ENCODE assay signal across 11 mouse cellular contexts in genomic region chr1:88275078-88275680, GRCm38 (mm10). TPM values are rescaled to one million over a fixed set of nuclear protein-coding genes. Genes with fewer than 3 reads are reported as not detected.
A peak's percentile ranks its signal among the peaks of the same experiment; 100 is the strongest.
DNase-seq lines count a peak whose midpoint lies in the region; ATAC-seq and TF ChIP-seq lines count a peak whose summit lies in the region.
"Had no signal": no experiment of that assay in that cellular context is flagged by ENCODE, and none has a peak within 500 bp of the region (broad histone marks: within the 10 kb centered on the region; RNA-seq: fewer than 3 reads in every experiment).

No protein-coding gene starts in this region.

- DNase-seq in heart, adult 8-10 months (ENCODE audit: low spot score), result no peak
- DNase-seq in lung, embryonic 14.5 days, result no peak
- no peak for DNase-seq in lung, postnatal 4 days
- DNase-seq in embryonic facial prominence, embryonic 14.5 days (ENCODE audit: low spot score), result no peak
- DNase-seq in liver, postnatal 0 days, result no peak
- DNase-seq in urinary bladder, postnatal 4 days (ENCODE audit: low spot score in 2 of 2), result no peak
- DNase-seq in embryo, embryonic 9.5 days (ENCODE audit: extremely low spot score), result no peak

- no peak overlapping the region for H3K27ac ChIP-seq in heart, embryonic 11.5 days (ENCODE audit: low read depth, low read length)
- no peak overlapping the region for H3K27ac ChIP-seq in lung, embryonic 14.5 days (ENCODE audit: low read depth)
- H3K27ac ChIP-seq in embryonic facial prominence, embryonic 14.5 days (replicated peaks; ENCODE audit: low read depth, low read length), result no peak overlapping the region
- peak overlapping the region; percentile 90; the same call in 1 of the 2 replicates for H3K27ac ChIP-seq in liver, postnatal 0 days (ENCODE audit: low read depth)
- H3K27ac ChIP-seq: layer of hippocampus, adult 2 months had no signal

- peaks cover 35% of the 10 kb centered on the region for H3K36me3 ChIP-seq in heart, embryonic 11.5 days (ENCODE audit: control insufficient read depth, insufficient read depth, low read length)
- H3K36me3 ChIP-seq in lung, embryonic 14.5 days (ENCODE audit: insufficient read depth), result peaks cover 51% of the 10 kb centered on the region
- peaks cover 47% of the 10 kb centered on the region for H3K36me3 ChIP-seq in embryonic facial prominence, embryonic 14.5 days (ENCODE audit: control insufficient read depth, insufficient read depth, low read length)
- peaks cover 48% of the 10 kb centered on the region for H3K36me3 ChIP-seq in liver, postnatal 0 days (replicated peaks; ENCODE audit: insufficient read depth, low read length)

- no peak for ATAC-seq in heart, embryonic 11.5 days (replicated peaks; ENCODE audit: insufficient number of reproducible peaks, low FRiP score, low TSS enrichment)
- no peak for ATAC-seq in lung, embryonic 14.5 days (ENCODE audit: insufficient read depth)
- ATAC-seq in embryonic facial prominence, embryonic 14.5 days (ENCODE audit: low read depth), result no peak
- no peak for ATAC-seq in liver, postnatal 0 days
- ATAC-seq: CD4-positive, CD25-positive, alpha-beta regulatory T cell, adult 4 months had no signal

- H3K4me2 ChIP-seq in heart, embryonic 11.5 days, result peak overlapping the region; percentile 65
- H3K4me2 ChIP-seq in lung, embryonic 14.5 days, result peak overlapping the region; percentile 63
- peak overlapping the region; percentile 58 for H3K4me2 ChIP-seq in embryonic facial prominence, embryonic 14.5 days (ENCODE audit: low read depth, low read length)
- peak overlapping the region; percentile 73 for H3K4me2 ChIP-seq in liver, postnatal 0 days (ENCODE audit: low read depth, low read length)

- H3K4me1 ChIP-seq in heart, embryonic 11.5 days (ENCODE audit: control insufficient read depth, insufficient read depth, low read length), result peaks cover 13% of the 10 kb centered on the region
- H3K4me1 ChIP-seq in lung, embryonic 14.5 days (ENCODE audit: insufficient read depth), result peaks cover 12% of the 10 kb centered on the region
- peaks cover 15% of the 10 kb centered on the region for H3K4me1 ChIP-seq in embryonic facial prominence, embryonic 14.5 days (ENCODE audit: control insufficient read depth, insufficient read depth, low read length)
- peaks cover 46% of the 10 kb centered on the region for H3K4me1 ChIP-seq in liver, postnatal 0 days (ENCODE audit: insufficient read depth)

- H3K9ac ChIP-seq in heart, embryonic 11.5 days (ENCODE audit: low read depth, low read length), result peak overlapping the region; percentile 2; the same call in 1 of the 2 replicates
- peak overlapping the region; percentile 73 for H3K9ac ChIP-seq in lung, embryonic 14.5 days
- peak overlapping the region; percentile 75 for H3K9ac ChIP-seq in embryonic facial prominence, embryonic 14.5 days (ENCODE audit: low read depth, low read length)
- H3K9ac ChIP-seq in liver, postnatal 0 days (replicated peaks), result peak overlapping the region; percentile 77

- H3K4me3 ChIP-seq in heart, embryonic 11.5 days (ENCODE audit: low read depth, low read length), result no peak overlapping the region
- peak overlapping the region; percentile 53; the same call in 1 of the 2 replicates for H3K4me3 ChIP-seq in lung, embryonic 14.5 days (ENCODE audit: low read depth, low read length)
- H3K4me3 ChIP-seq in embryonic facial prominence, embryonic 14.5 days (ENCODE audit: low read depth, low read length), result peak overlapping the region; percentile 47; the same call in 1 of the 2 replicates
- no peak overlapping the region for H3K4me3 ChIP-seq in liver, postnatal 0 days (ENCODE audit: low read depth, low read length)
- H3K4me3 ChIP-seq: layer of hippocampus, adult 2 months had no signal

- no peaks in the 10 kb centered on the region for H3K27me3 ChIP-seq in heart, embryonic 11.5 days (ENCODE audit: control insufficient read depth, insufficient read depth, low read length)
- H3K27me3 ChIP-seq in lung, embryonic 14.5 days (ENCODE audit: insufficient read depth, low read length), result no peaks in the 10 kb centered on the region
- no peaks in the 10 kb centered on the region for H3K27me3 ChIP-seq in embryonic facial prominence, embryonic 14.5 days (replicated peaks; ENCODE audit: control insufficient read depth, insufficient read depth, low read length)
- H3K27me3 ChIP-seq in liver, postnatal 0 days (ENCODE audit: insufficient read depth, low read length), result no peaks in the 10 kb centered on the region

- TF ChIP-seq EP300 in liver, postnatal 0 days (IDR thresholded peaks at IDR 0.05; ENCODE audit: low read depth), result no peak

- 68% methylated on average over 13 of the region's 13 CpGs for WGBS in heart, embryonic 11.5 days (ENCODE audit: insufficient replicate concordance)
- WGBS in lung, embryonic 14.5 days, result 68% methylated on average over 13 of the region's 13 CpGs
- WGBS in embryonic facial prominence, embryonic 14.5 days, result 69% methylated on average over 13 of the region's 13 CpGs
- WGBS in liver, postnatal 0 days (ENCODE audit: insufficient replicate concordance), result 69% methylated on average over 13 of the region's 13 CpGs

- H3K9me3 ChIP-seq in heart, embryonic 11.5 days (replicated peaks; ENCODE audit: control insufficient read depth, low read length), result 0 out of 2 replicates have a peak, but pooled peaks cover 4% of the 10 kb centered on the region
- H3K9me3 ChIP-seq in lung, embryonic 14.5 days (ENCODE audit: low read depth, low read length), result no peaks in the 10 kb centered on the region
- H3K9me3 ChIP-seq in embryonic facial prominence, embryonic 14.5 days (ENCODE audit: control insufficient read depth, low read length), result no peaks in the 10 kb centered on the region
- no peaks in the 10 kb centered on the region for H3K9me3 ChIP-seq in liver, postnatal 0 days (ENCODE audit: low read length)

- no peak; the same call in 1 of the 2 replicates for TF ChIP-seq CTCF in lung, embryonic 14.5 days (IDR thresholded peaks at IDR 0.05; ENCODE audit: low read depth)
- no peak for TF ChIP-seq CTCF in liver, postnatal 0 days (IDR thresholded peaks at IDR 0.05; ENCODE audit: low read depth)

RNA-seq across cellular contexts. Expression of gene Hjurp, which starts 2.3 kb away (rescaled TPM):
- polyA plus RNA-seq in heart, embryonic 11.5 days (2014; fragmentation: Nextera tagmentation; extraction: Ambion mirVana), result 117 and 118 TPM in 2 replicates
- 10 to 100 TPM; 10.6 to 14.2 (median 11.0) TPM for total RNA-seq in heart, adult 8-10 months (2022)
- polyA plus RNA-seq in lung, embryonic 14.5 days (2014; fragmentation: Nextera tagmentation; extraction: Ambion mirVana), result 215 and 225 TPM in 2 replicates
- 110 and 137 TPM in 2 replicates for polyA plus RNA-seq in embryonic facial prominence, embryonic 14.5 days (2014; fragmentation: Nextera tagmentation; extraction: Ambion mirVana)
- 31.4 and 37.0 TPM in 2 replicates for polyA plus RNA-seq in liver, postnatal 0 days (2015; fragmentation: Nextera tagmentation; extraction: Ambion mirVana)

RNA-seq across cellular contexts. Expression of gene Trpm8, which starts 2.3 kb away (rescaled TPM):
- 0.10 TPM in 1 of 2 replicates, not detected in the other for polyA plus RNA-seq in heart, embryonic 11.5 days (2014; fragmentation: Nextera tagmentation; extraction: Ambion mirVana)
- not detected for total RNA-seq in heart, adult 8-10 months (2022)
- polyA plus RNA-seq in lung, embryonic 14.5 days (2014; fragmentation: Nextera tagmentation; extraction: Ambion mirVana), result 0.18 TPM in 1 of 2 replicates, not detected in the other
- 0.07 TPM in 1 of 2 replicates, not detected in the other for polyA plus RNA-seq in embryonic facial prominence, embryonic 14.5 days (2014; fragmentation: Nextera tagmentation; extraction: Ambion mirVana)
- polyA plus RNA-seq in liver, postnatal 0 days (2015; fragmentation: Nextera tagmentation; extraction: Ambion mirVana), result not detected in 2 replicates
- total RNA-seq: granulocyte monocyte progenitor cell, adult 5-6 weeks had no signal
- polyA plus RNA-seq: CD4-positive, CD25-positive, alpha-beta regulatory T cell, adult 4 months had no signal

RNA-seq across cellular contexts. Expression of gene Mroh2a, which starts 48.4 kb away (rescaled TPM):
- polyA plus RNA-seq in heart, embryonic 11.5 days (2014; fragmentation: Nextera tagmentation; extraction: Ambion mirVana), result 0.63 and 1.1 TPM in 2 replicates
- under 1 TPM in 1 of 4 experiments, not detected in 3; 0.35 TPM for total RNA-seq in heart, adult 8-10 months (2022)
- 2.1 and 2.7 TPM in 2 replicates for polyA plus RNA-seq in lung, embryonic 14.5 days (2014; fragmentation: Nextera tagmentation; extraction: Ambion mirVana)
- 1.7 and 2.2 TPM in 2 replicates for polyA plus RNA-seq in embryonic facial prominence, embryonic 14.5 days (2014; fragmentation: Nextera tagmentation; extraction: Ambion mirVana)
- polyA plus RNA-seq in liver, postnatal 0 days (2015; fragmentation: Nextera tagmentation; extraction: Ambion mirVana), result 0.61 and 0.66 TPM in 2 replicates

Comparison
In these comparisons a context has a peak if more than half of its experiments do, and no peak if none do; other contexts are left out.
1. H3K4me3 ChIP-seq: peak in lung, embryonic 14.5 days (single experiment) and embryonic facial prominence, embryonic 14.5 days (single experiment); none in heart, embryonic 11.5 days (single experiment) and liver, postnatal 0 days (single experiment).
2. H3K9ac ChIP-seq: peak in every context shown above with its lines; median percentile 77 in liver, postnatal 0 days; 75 in embryonic facial prominence, embryonic 14.5 days; 73 in lung, embryonic 14.5 days; 2 in heart, embryonic 11.5 days.
3. Peak in every context shown above with its lines, with median percentiles within 50 percentile points of each other: H3K4me2 ChIP-seq.